Mouse (Mus musculus) CH12.LX (cell line): ENCODE measurements at regions not wholly inside any gene's neighbourhood (a gene's known extent, or its start where the extent isn't known, plus 50 kb on each side); places are given as distances from the start of the nearest gene placed in this dataset.

ENCODE experiments used
- CTCF ChIP-seq, 2 experiments: IDR thresholded peaks in 1 of 2; conservative IDR thresholded peaks in 1 of 2; 2 replicates each; pipeline ENCODE4 v1.5.1; 2011 to 2012; ENCODE audit warnings: low read depth in 2 of 2, low read length in 2 of 2, improper control_type of control experiment in 1 of 2, inconsistent platforms in 1 of 2, mild to moderate bottlenecking in 1 of 2, moderate library complexity in 1 of 2
- EP300 ChIP-seq: IDR thresholded peaks from 2 replicates; pipeline ENCODE4 v1.6.1; 2011; ENCODE audit warnings: low read length, improper control_type of control experiment
- HCFC1 ChIP-seq: IDR thresholded peaks from 2 replicates; pipeline ENCODE4 v1.6.1; 2012; ENCODE audit warnings: low read depth, mild to moderate bottlenecking, inconsistent platforms, low read length, improper control_type of control experiment
- MAX ChIP-seq: IDR thresholded peaks from 2 replicates; pipeline ENCODE4 v1.6.1; 2011; ENCODE audit warnings: low read length, improper control_type of control experiment
- MXI1 ChIP-seq: IDR thresholded peaks from 2 replicates; pipeline ENCODE4 v1.6.1; 2011; ENCODE audit warnings: mild to moderate bottlenecking, low read depth, low read length, improper control_type of control experiment
- NRF1 ChIP-seq: IDR thresholded peaks from 2 replicates; pipeline ENCODE4 v1.6.1; 2014; ENCODE audit warnings: low read depth, mild to moderate bottlenecking, inconsistent platforms, low read length, improper control_type of control experiment, moderate library complexity
- POLR2A ChIP-seq: IDR thresholded peaks from 2 replicates; pipeline ENCODE4 v1.6.1; 2011; ENCODE audit warnings: low read depth, mild to moderate bottlenecking, improper control_type of control experiment, low read length
- RCOR1 ChIP-seq: conservative IDR thresholded peaks from 2 replicates; pipeline ENCODE4 v1.6.1; 2012; ENCODE audit warnings: low read depth, mild to moderate bottlenecking, inconsistent platforms, low read length, improper control_type of control experiment
- ZNF384 ChIP-seq: IDR thresholded peaks from 2 replicates; pipeline ENCODE4 v1.6.1; 2012; ENCODE audit warnings: low read depth, low read length, improper control_type of control experiment, inconsistent platforms

DNA sequence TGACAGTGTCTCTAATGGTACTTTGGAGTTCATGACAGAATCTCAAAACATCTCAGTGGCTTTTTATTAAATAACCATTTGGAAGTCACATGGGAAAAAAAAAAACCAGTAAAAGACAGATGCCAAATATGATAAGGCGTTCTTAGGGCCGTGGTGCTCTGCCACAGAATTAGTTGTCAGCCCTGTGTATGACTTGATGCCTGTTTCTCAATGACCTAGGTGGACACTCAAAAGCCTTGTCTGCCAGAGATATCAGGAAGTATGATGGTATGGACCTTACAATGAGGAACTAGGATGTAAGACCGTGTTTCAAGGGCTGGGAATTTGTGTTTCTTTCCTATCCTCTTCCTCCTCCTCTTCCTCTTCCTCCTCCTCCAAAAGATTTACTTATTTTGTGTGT is 364.9 kb downstream of the Cd83 start:
- TF ChIP-seq MXI1 (no peak), CTCF (conservative IDR thresholded peaks at IDR 0.05 in 1 of 2, IDR thresholded peaks at IDR 0.05 in 1 of 2; ENCODE audit: low read depth in 2 of 2, low read length in 2 of 2) (no peak), HCFC1 (no peak), ZNF384 (no peak), MAX (no peak), POLR2A (no peak), RCOR1 (no peak), EP300 (no peak), NRF1 (no peak)
